Mouse (Mus musculus) CD4-positive, CD25-positive, alpha-beta regulatory T cell, adult 4 months (primary cell): ENCODE results near the gene Mrgprb1. TPM values are rescaled to one million over a fixed set of nuclear protein-coding genes. Genes with fewer than 3 reads are reported as not detected.
"Not testable (repeated sequence)": the region's sequence is repeated elsewhere in the genome, so short reads cannot be mapped to it uniquely, and the experiment has no call there.

Experiments used
- ATAC-seq: one replicate; pipeline ENCODE4 v1.8.0; 2017
- polyA plus RNA-seq, 2 experiments: library from polyadenylated mRNA; unstranded; fragments of 100-300 nt; shearing (Covaris generic); gene quantifications; one replicate each; pipeline ENCODE4 v1.2.1; 2017

Gene Mrgprb1
- not detected for polyA plus RNA-seq

DNA sequence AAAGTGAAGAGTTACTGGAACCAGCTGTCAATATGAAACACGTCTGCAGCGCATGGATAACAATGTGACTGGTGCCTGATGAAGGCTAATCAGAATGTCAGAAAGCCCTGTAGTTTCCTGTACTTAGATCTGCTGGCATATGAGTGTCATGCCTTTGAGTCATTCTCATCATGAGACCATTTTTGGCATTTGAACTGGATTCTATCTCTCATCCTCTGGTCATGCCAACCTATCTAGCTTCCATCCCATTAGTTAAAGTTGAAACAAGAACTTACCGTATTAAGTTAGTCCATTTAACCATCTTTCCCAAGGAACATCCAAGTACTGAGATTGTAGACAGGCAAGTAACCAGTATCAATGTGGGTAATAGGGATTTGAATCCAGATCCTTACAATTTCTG lies at the start of gene Mrgprb1:
TSS of gene Mrgprb1 (minus strand) at position 101 of the 400 bp plus-strand sequence.
- ATAC-seq = no peak

DNA sequence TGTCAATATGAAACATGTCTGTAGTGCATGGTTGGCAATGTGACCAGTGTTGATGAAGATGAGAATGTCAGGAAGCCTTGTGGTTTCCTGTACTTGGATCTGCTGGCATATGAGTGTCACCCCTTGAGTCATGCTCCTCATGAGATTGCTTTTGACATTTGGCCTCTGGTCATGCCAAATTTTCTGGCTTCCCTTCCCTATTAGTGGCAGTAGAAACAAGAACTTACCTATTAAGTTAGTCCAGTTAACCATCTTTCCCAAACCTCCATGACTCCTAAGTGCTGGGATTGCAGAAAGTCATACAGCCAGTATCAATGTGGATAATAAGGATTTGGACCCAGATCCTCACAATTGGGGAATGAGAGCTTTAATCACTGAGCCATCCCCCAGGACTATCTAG lies 43.1 kb upstream of the Mrgprb1 start, which contains the start of gene Mrgprx2:
TSS of gene Mrgprx2 (minus strand) at position 101 of the 400 bp plus-strand sequence.
- ATAC-seq = no peak

DNA sequence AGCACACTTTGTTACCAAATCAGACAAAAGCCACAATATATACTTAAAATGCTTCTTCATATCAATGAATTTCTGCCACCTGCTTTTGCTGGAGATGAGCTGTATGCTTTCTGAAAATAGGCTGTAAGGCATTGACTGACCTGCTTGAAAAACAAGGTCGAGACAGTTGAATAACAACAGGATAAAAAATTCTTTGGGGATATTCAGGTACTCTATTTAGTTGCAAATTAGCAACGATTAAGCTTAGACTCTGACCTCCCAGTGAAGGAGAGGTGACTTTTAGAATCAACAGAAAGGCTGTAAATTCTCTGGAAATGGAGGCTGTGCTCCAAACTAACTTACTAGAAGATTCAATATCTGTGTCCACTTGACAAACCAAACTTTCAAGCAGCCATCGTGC lies 19.6 kb downstream of the Mrgprb1 start:
- ATAC-seq = no peak

DNA sequence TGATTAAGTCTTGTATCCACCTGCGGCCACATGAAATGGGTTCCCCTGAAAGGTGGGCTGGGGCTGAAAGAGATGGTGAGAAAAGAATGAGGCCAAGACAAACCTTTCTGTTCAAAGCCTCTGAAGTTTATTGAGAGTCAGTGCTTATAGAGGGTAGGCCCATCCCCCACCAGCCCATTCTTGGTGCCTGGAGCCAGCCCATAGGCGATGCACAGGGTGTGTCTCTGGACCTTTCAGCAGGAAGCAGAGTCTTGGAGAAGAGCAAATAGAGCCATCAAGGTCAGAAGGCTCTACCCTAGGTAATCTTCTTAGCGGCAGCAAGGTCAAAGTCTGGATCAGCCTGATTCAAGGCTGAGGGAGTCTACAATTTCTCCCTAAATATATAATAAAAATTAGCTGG lies 20.2 kb downstream of the Mrgprb1 start:
- not testable (repeated sequence) for ATAC-seq

Other genes starting within 250 kb of the Mrgprb1 start
- not detected for gene Mrgprb8, start 67.8 kb downstream of the Mrgprb1 start, polyA plus RNA-seq
- gene Mrgprx2, start 43.0 kb upstream of the Mrgprb1 start, polyA plus RNA-seq = not detected
- gene Mrgprb2, start 101.7 kb upstream of the Mrgprb1 start, polyA plus RNA-seq = not detected
- not detected for gene Mrgprb3, start 187.5 kb upstream of the Mrgprb1 start, polyA plus RNA-seq